Mouse (Mus musculus): Measurements from ENCODE around the gene Tmem81.

DNA sequence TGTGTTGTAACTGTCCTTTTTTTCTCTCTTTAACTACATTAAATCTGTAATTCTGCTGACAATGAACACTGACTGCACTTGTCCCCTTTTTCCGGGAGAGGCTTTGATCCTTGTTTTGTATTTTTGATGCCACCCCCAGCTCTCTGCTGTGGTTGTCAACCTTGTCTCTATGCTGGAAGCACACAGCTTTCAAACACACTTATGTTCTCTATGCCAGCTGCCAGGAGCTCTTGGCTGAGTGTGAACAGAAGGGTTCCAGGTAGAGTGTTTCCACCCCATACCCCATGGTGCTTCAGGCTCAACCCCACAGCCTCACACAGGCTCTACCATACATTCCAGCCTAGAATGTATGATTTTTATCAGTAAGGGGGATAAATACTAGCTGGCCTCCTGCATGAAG is 31.5 kb upstream of the Tmem81 start:
- no peak for TF ChIP-seq CTCF (IDR thresholded peaks at IDR 0.05; ENCODE audit: borderline replicate concordance, insufficient read depth, low read depth, low read length)
- no peak for TF ChIP-seq POLR2A (IDR thresholded peaks at IDR 0.05; ENCODE audit: borderline replicate concordance, insufficient read depth, low read length)
